Mouse (Mus musculus) lung, embryonic 14.5 days (tissue): ENCODE data around the gene Tada3. TPM values are rescaled to one million over a fixed set of nuclear protein-coding genes. Genes with fewer than 3 reads are reported as not detected.
A peak's percentile ranks its signal among the peaks of the same experiment; 100 is the strongest.

ENCODE experiments used
- ATAC-seq: fragments of 200-750 bp; cut with Nextera tagmentation; 2 replicates; pipeline ENCODE4 v1.8.0; 2017; ENCODE audit warnings: mild to moderate bottlenecking, moderate TSS enrichment, moderate library complexity; ENCODE audit not compliant: insufficient read depth
- DNase-seq: peaks from one replicate; pipeline ENCODE4 v3.0.0-alpha.2; 2015
- H3K27ac ChIP-seq: fragments of 300-500 bp; sonication (generic); 2 replicates; pipeline ENCODE4 v1.5.1; 2014; ENCODE audit warnings: low read depth, mild to moderate bottlenecking, moderate library complexity
- H3K27me3 ChIP-seq: fragments of 300-500 bp; sonication (generic); 2 replicates; pipeline ENCODE4 v1.6.1; 2014; ENCODE audit warnings: low read length, control low read depth; ENCODE audit not compliant: insufficient read depth
- H3K36me3 ChIP-seq: fragments of 300-500 bp; sonication (generic); 2 replicates; pipeline ENCODE4 v1.6.1; 2014; ENCODE audit warnings: control low read depth; ENCODE audit not compliant: insufficient read depth
- H3K4me1 ChIP-seq: fragments of 300-500 bp; sonication (generic); 2 replicates; pipeline ENCODE4 v1.6.1; 2014; ENCODE audit warnings: antibody characterized with exemption, control low read depth; ENCODE audit not compliant: insufficient read depth
- H3K4me2 ChIP-seq: fragments of 300-500 bp; sonication (generic); 2 replicates; pipeline ENCODE4 v1.6.1; 2014; ENCODE audit warnings: mild to moderate bottlenecking
- H3K4me3 ChIP-seq: fragments of 300-500 bp; sonication (generic); 2 replicates; pipeline ENCODE4 v1.5.1; 2014; ENCODE audit warnings: low read depth, low read length
- H3K9ac ChIP-seq: fragments of 300-500 bp; sonication (generic); 2 replicates; pipeline ENCODE4 v1.6.1; 2014
- H3K9me3 ChIP-seq: fragments of 300-500 bp; sonication (generic); 2 replicates; pipeline ENCODE4 v1.6.1; 2016; ENCODE audit warnings: low read depth, low read length, control low read depth
- CTCF ChIP-seq: IDR thresholded peaks from 2 replicates; pipeline ENCODE4 v1.5.1; 2016; ENCODE audit warnings: antibody characterized with exemption, low read depth
- WGBS: fragments of 180-500 bp; shearing (Covaris S2); extraction: QIAGEN DNeasy Blood & Tissue Kit; methylation state at CpG from one replicate; pipeline ENCODE4 v1.1.7; 2014; 5-methylcytosine and 5-hydroxymethylcytosine counted together
- polyA plus RNA-seq: library from polyadenylated mRNA; unstranded; fragments of >200 nt; fragmentation: Nextera tagmentation; extraction: Ambion mirVana; gene quantifications from 2 replicates; pipeline ENCODE4 v1.2.1, GENCODE M21; 2014

Tada3 gene
- polyA plus RNA-seq, 1 experiment from 2014 or later = 45.9 TPM

DNA sequence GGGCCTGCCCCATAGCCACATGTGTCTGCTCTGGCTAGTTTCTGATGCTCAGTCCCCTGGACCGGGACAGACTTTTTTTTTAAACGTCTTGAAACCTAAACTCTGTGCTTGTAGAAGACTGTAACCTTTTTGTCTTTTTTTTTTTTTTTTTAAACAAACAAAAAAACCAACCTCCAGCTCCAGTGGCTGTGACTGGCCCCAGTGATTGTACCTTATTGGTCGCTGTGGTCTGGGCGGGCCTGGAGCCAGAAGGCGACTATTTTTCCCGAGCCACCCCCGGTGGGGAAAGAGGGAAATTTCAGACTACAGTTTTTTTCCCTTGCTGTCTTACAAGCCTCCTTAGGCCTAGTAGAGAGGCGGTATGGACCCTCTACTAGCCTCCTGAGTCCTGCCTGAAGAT, 11.3 kb upstream of the Tada3 start, which contains the start of gene Ttll3:
Gene Ttll3, plus strand, starts transcription at position 301 of the 400 bp plus-strand sequence.
- no peak for TF ChIP-seq CTCF
- 68% methylated on average over 8 of the region's 8 CpGs for WGBS
- no peak within 1 kb of the TSS for H3K9ac ChIP-seq
- DNase-seq (no peak), ATAC-seq (no peak)
- H3K4me1 ChIP-seq = no peaks in the 10 kb centered on the region
- no peaks in the 10 kb centered on the region for H3K9me3 ChIP-seq
- no peak within 1 kb of the TSS for H3K27ac ChIP-seq
- no peak within 1 kb of the TSS for H3K4me2 ChIP-seq
- H3K27me3 ChIP-seq = no peaks in the 10 kb centered on the region
- peaks cover 75% of the 10 kb centered on the region for H3K36me3 ChIP-seq
- H3K4me3 ChIP-seq = no peak within 1 kb of the TSS

DNA sequence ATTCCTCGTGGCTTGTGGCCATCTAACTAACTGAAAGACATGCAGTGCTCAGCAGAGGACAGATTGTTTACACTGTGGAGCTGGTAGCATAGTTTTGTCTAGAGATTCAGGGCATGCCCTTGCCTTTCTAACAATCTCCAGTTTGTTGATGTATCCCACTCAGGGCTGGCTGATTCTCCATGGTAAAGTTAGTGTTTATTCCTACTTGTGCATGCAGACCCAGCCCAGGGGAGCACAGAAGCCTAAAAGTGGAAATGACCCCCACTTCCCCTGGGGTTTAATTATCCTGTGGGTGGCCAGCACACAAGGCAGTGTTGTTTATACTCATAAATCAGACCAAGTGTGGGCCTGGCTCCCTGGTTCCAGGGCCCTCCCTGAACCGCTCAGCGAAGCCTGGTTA, 8.3 kb upstream of the Tada3 start:
- H3K9ac ChIP-seq = no peak overlapping the region
- ATAC-seq = no peak
- no peak overlapping the region for H3K4me3 ChIP-seq
- DNase-seq = no peak
- 68% methylated on average over 3 of the region's 3 CpGs for WGBS
- no peak overlapping the region for H3K27ac ChIP-seq
- no peak for TF ChIP-seq CTCF
- H3K4me2 ChIP-seq = no peak overlapping the region
- no peaks in the 10 kb centered on the region for H3K27me3 ChIP-seq
- H3K36me3 ChIP-seq = peaks cover 99% of the 10 kb centered on the region
- no peaks in the 10 kb centered on the region for H3K4me1 ChIP-seq
- no peaks in the 10 kb centered on the region for H3K9me3 ChIP-seq

GRCm38 (mm10) chr6:113385160-113385714, 7.6 kb upstream of the Tada3 start:
- ATAC-seq (no peak), DNase-seq (no peak)
- Histone ChIP-seq H3K9me3 (no peaks in the 10 kb centered on the region), H3K4me1 (no peaks in the 10 kb centered on the region), H3K27me3 (no peaks in the 10 kb centered on the region), H3K9ac (no peak overlapping the region), H3K36me3 (peaks cover 99% of the 10 kb centered on the region), H3K27ac (no peak overlapping the region), H3K4me3 (no peak overlapping the region), H3K4me2 (no peak overlapping the region)
- TF ChIP-seq CTCF = no peak
- WGBS = 80% methylated on average over 11 of the region's 11 CpGs

- Histone ChIP-seq H3K4me2 (no peak overlapping the region), H3K36me3 (peaks cover 92% of the 10 kb centered on the region), H3K4me3 (no peak overlapping the region), H3K4me1 (0 out of 2 replicates have a peak, but pooled peaks cover under 1% of the 10 kb centered on the region), H3K27ac (no peak overlapping the region), H3K27me3 (no peaks in the 10 kb centered on the region), H3K9ac (no peak overlapping the region), H3K9me3 (no peaks in the 10 kb centered on the region)
- DNase-seq (no peak), ATAC-seq (no peak)
- TF ChIP-seq CTCF = no peak
- WGBS = 85% methylated on average over 8 of the region's 8 CpGs
These were observed 6.8 kb upstream of the Tada3 start for GRCm38 (mm10) chr6:113384351-113384927.

GRCm38 (mm10) chr6:113380480-113380879, 2.8 kb upstream of the Tada3 start:
- H3K36me3 ChIP-seq = peaks cover 59% of the 10 kb centered on the region

GRCm38 (mm10) chr6:113379246-113379645, 1.6 kb upstream of the Tada3 start:
- ATAC-seq (no peak), DNase-seq (no peak)
- Histone ChIP-seq H3K4me3 (peak overlapping the region; percentile 98), H3K27me3 (no peaks in the 10 kb centered on the region), H3K9me3 (no peaks in the 10 kb centered on the region), H3K27ac (no peak overlapping the region), H3K4me2 (peak overlapping the region; percentile 73), H3K9ac (peak overlapping the region; percentile 90; the same call in 1 of the 2 replicates), H3K4me1 (peaks cover 14% of the 10 kb centered on the region; the same call in 1 of the 2 replicates), H3K36me3 (peaks cover 59% of the 10 kb centered on the region)
- TF ChIP-seq CTCF = no peak
- WGBS = 76% methylated on average over 6 of the region's 6 CpGs

More at GRCm38 (mm10) chr6:113380480-113380879, 2.8 kb upstream of the Tada3 start:
- Histone ChIP-seq H3K9ac (no peak overlapping the region), H3K4me1 (peaks cover 14% of the 10 kb centered on the region; the same call in 1 of the 2 replicates), H3K9me3 (no peaks in the 10 kb centered on the region), H3K27ac (no peak overlapping the region), H3K4me3 (no peak overlapping the region), H3K27me3 (no peaks in the 10 kb centered on the region), H3K4me2 (no peak overlapping the region)
- no peak for DNase-seq
- WGBS = 92% methylated on average over 11 of the region's 11 CpGs
- ATAC-seq = no peak
- TF ChIP-seq CTCF = 0 out of 2 replicates have a peak, but pooled peaks have one; percentile 13

- 3% methylated on average over 7 of the region's 7 CpGs for WGBS
- Histone ChIP-seq H3K27me3 (no peaks in the 10 kb centered on the region), H3K9ac (peak overlapping the region; percentile 90), H3K36me3 (peaks cover 58% of the 10 kb centered on the region), H3K4me1 (peaks cover 14% of the 10 kb centered on the region; the same call in 1 of the 2 replicates), H3K9me3 (no peaks in the 10 kb centered on the region), H3K4me3 (peak overlapping the region; percentile 98), H3K4me2 (peak overlapping the region; percentile 73), H3K27ac (peak overlapping the region; percentile 95)
- DNase-seq (no peak), ATAC-seq (no peak)
- no peak; the same call in 1 of the 2 replicates for TF ChIP-seq CTCF
These were observed 549 bp downstream of the Tada3 start for GRCm38 (mm10) chr6:113377172-113377495.
